Comparison of ENCODE assay signal across 8 mouse cellular contexts in the genomic region with DNA sequence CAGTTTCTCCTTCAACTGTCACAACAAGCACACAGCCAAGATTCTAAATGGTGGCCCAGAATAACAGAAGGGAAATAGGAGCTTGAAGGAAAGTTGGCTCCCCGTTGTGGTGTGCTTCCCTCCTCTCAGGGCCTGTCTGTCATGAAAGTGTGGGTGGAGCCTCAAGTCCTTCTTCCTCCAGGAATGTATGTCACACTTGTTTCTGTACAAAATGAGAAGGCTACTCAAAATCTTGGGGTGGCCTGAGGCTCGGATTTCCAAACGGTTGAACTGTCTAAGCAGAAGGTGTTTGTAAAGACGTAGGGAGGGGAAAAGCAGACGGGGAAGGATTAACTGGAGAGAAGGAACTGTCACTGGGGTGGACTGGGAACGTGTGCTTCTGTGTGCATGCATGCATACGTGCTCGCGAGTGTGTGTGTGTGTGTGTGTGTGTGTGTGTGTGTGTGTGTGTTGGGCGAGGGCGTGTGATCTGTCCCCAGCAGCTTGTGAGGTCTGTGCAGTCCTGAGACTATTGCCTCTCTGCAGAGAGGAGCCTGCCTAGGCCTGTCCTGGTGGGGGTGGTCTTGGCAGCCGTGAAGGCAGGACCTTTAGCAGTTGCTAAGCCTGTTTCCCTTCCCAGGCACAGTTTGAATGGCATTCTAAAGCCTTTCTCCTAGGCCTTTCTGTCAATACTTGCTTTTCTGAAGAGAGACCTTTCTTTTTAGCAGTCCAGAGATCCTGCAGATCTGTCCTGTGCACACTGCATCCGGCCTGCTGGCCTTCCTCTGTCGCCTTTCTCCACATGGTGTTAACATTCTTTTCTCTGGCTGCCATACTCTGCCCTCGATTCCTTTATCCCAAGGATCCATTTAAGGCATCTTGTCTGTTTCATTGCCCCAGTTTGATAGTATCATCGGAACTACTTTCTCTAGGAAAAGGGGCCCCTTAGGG. TPM values are rescaled to one million over a fixed set of nuclear protein-coding genes. Genes with fewer than 3 reads are reported as not detected.
A peak's percentile ranks its signal among the peaks of the same experiment; 100 is the strongest.
DNase-seq lines count a peak whose midpoint lies in the region; ATAC-seq and TF ChIP-seq lines count a peak whose summit lies in the region.

No protein-coding gene starts in this region.

- TF ChIP-seq EP300 in ES-Bruce4 (IDR thresholded peaks at IDR 0.05; ENCODE audit: insufficient read depth, low read depth, low read length): peak; percentile 64
- TF ChIP-seq EP300 in liver, postnatal 0 days (IDR thresholded peaks at IDR 0.05; ENCODE audit: low read depth): no peak

- no peaks in the 10 kb centered on the region for H3K36me3 ChIP-seq in heart, embryonic 11.5 days (ENCODE audit: control insufficient read depth, insufficient read depth, low read length)
- H3K36me3 ChIP-seq in ES-Bruce4 (ENCODE audit: control insufficient read depth, insufficient read depth, low read length, poor library complexity, severe bottlenecking): 0 out of 2 replicates have a peak, but pooled peaks cover 2% of the 10 kb centered on the region
- H3K36me3 ChIP-seq in forebrain, embryonic 13.5 days (ENCODE audit: poor library complexity, severe bottlenecking): no peaks in the 10 kb centered on the region
- no peaks in the 10 kb centered on the region for H3K36me3 ChIP-seq in liver, postnatal 0 days (replicated peaks; ENCODE audit: insufficient read depth, low read length)

- no peak for TF ChIP-seq CTCF in ES-Bruce4 (IDR thresholded peaks at IDR 0.05; ENCODE audit: low read depth, low read length)
- TF ChIP-seq CTCF in liver, postnatal 0 days (IDR thresholded peaks at IDR 0.05; ENCODE audit: low read depth): no peak

- peak overlapping the region; percentile 64; the same call in 1 of the 2 replicates for H3K27ac ChIP-seq in heart, embryonic 11.5 days (ENCODE audit: low read depth, low read length)
- H3K27ac ChIP-seq in ES-Bruce4 (ENCODE audit: insufficient read depth, low read length): peak overlapping the region; percentile 92
- peak overlapping the region; percentile 51 for H3K27ac ChIP-seq in forebrain, embryonic 13.5 days
- peak overlapping the region; percentile 48 for H3K27ac ChIP-seq in liver, postnatal 0 days (ENCODE audit: low read depth)

- H3K4me1 ChIP-seq in heart, embryonic 11.5 days (ENCODE audit: control insufficient read depth, insufficient read depth, low read length): peaks cover 39% of the 10 kb centered on the region
- peaks cover 10% of the 10 kb centered on the region for H3K4me1 ChIP-seq in ES-Bruce4 (ENCODE audit: control insufficient read depth, insufficient read depth, low read length)
- H3K4me1 ChIP-seq in forebrain, embryonic 13.5 days: peaks cover 43% of the 10 kb centered on the region
- H3K4me1 ChIP-seq in liver, postnatal 0 days (ENCODE audit: insufficient read depth): peaks cover 34% of the 10 kb centered on the region

- WGBS in heart, embryonic 11.5 days (ENCODE audit: insufficient replicate concordance): 50% methylated on average over 16 of the region's 16 CpGs
- WGBS in forebrain, embryonic 13.5 days: 34% methylated on average over 14 of the region's 16 CpGs
- WGBS in liver, postnatal 0 days (ENCODE audit: insufficient replicate concordance): 63% methylated on average over 14 of the region's 16 CpGs

- H3K4me3 ChIP-seq in heart, embryonic 11.5 days (ENCODE audit: low read depth, low read length): no peak overlapping the region
- peak overlapping the region; percentile 31; the same call in 1 of the 2 replicates for H3K4me3 ChIP-seq in ES-Bruce4 (ENCODE audit: low read depth, low read length)
- no peak overlapping the region for H3K4me3 ChIP-seq in forebrain, embryonic 13.5 days
- H3K4me3 ChIP-seq in liver, postnatal 0 days (ENCODE audit: low read depth, low read length): no peak overlapping the region

- no peak overlapping the region for H3K4me2 ChIP-seq in heart, embryonic 11.5 days
- 0 out of 2 replicates have a peak overlapping the region, but pooled peaks have one; percentile 10 for H3K4me2 ChIP-seq in forebrain, embryonic 13.5 days
- H3K4me2 ChIP-seq in liver, postnatal 0 days (ENCODE audit: low read depth, low read length): no peak overlapping the region

- no peak for TF ChIP-seq POLR2A in ES-Bruce4 (IDR thresholded peaks at IDR 0.05; ENCODE audit: insufficient read depth, low read length)

- no peak for ATAC-seq in heart, embryonic 11.5 days (replicated peaks; ENCODE audit: insufficient number of reproducible peaks, low FRiP score, low TSS enrichment)
- ATAC-seq in forebrain, embryonic 13.5 days: peak; percentile 74
- ATAC-seq in liver, postnatal 0 days: no peak

- no peak for DNase-seq in heart, postnatal 14 days
- DNase-seq in liver, postnatal 0 days: no peak
- DNase-seq in urinary bladder, postnatal 36 days (ENCODE audit: low spot score in 2 of 2): peak; percentile 65 to 70
- no peak for DNase-seq in thymus, postnatal 14 days
- DNase-seq in ovary, postnatal 36 days (ENCODE audit: low spot score): no peak

- intact Hi-C loops in heart, postnatal 14 days (cut with DNase I): no loop called here

- H3K9ac ChIP-seq in heart, embryonic 11.5 days (ENCODE audit: low read depth, low read length): no peak overlapping the region
- peak overlapping the region; percentile 39; the same call in 1 of the 2 replicates for H3K9ac ChIP-seq in ES-Bruce4 (ENCODE audit: low read depth, poor library complexity, severe bottlenecking)
- H3K9ac ChIP-seq in forebrain, embryonic 13.5 days: no peak overlapping the region
- no peak overlapping the region for H3K9ac ChIP-seq in liver, postnatal 0 days (replicated peaks)

- no peaks in the 10 kb centered on the region for H3K27me3 ChIP-seq in heart, embryonic 11.5 days (ENCODE audit: control insufficient read depth, insufficient read depth, low read length)
- no peaks in the 10 kb centered on the region for H3K27me3 ChIP-seq in ES-Bruce4 (ENCODE audit: control insufficient read depth, insufficient read depth, low read length, poor library complexity, severe bottlenecking)
- H3K27me3 ChIP-seq in forebrain, embryonic 13.5 days: no peaks in the 10 kb centered on the region
- H3K27me3 ChIP-seq in liver, postnatal 0 days (ENCODE audit: insufficient read depth, low read length): no peaks in the 10 kb centered on the region

- no peaks in the 10 kb centered on the region for H3K9me3 ChIP-seq in heart, embryonic 11.5 days (replicated peaks; ENCODE audit: control insufficient read depth, low read length)
- H3K9me3 ChIP-seq in ES-Bruce4 (replicated peaks; ENCODE audit: control insufficient read depth, insufficient read depth, low read length, poor library complexity, severe bottlenecking): no peaks in the 10 kb centered on the region
- no peaks in the 10 kb centered on the region for H3K9me3 ChIP-seq in forebrain, embryonic 13.5 days (replicated peaks)
- H3K9me3 ChIP-seq in liver, postnatal 0 days (ENCODE audit: low read length): no peaks in the 10 kb centered on the region

RNA-seq across cellular contexts. Expression of gene Itgb5, which starts 53.8 kb away (rescaled TPM):
- polyA plus RNA-seq in heart, embryonic 11.5 days (2014; fragmentation: Nextera tagmentation; extraction: Ambion mirVana): 42.4 and 49.8 TPM in 2 replicates
- total RNA-seq in heart, postnatal 14 days (2021): 10 to 100 TPM; 66.7 to 72.8 TPM
- 59.7 and 64.5 TPM in 2 replicates for polyA plus RNA-seq in ES-Bruce4 (2011; ENCODE audit: insufficient read depth, insufficient read length, low read depth, missing spikeins)
- polyA plus RNA-seq in forebrain, embryonic 13.5 days (2015; fragmentation: Nextera tagmentation; extraction: Ambion mirVana): 1.8 and 2.5 TPM in 2 replicates
- 16.1 and 19.2 TPM in 2 replicates for polyA plus RNA-seq in liver, postnatal 0 days (2015; fragmentation: Nextera tagmentation; extraction: Ambion mirVana)

Comparison
In these comparisons a context has a peak if more than half of its experiments do, and no peak if none do; other contexts are left out.
1. DNase-seq: peak in urinary bladder, postnatal 36 days (2 of 2); none in heart, postnatal 14 days (0 of 2), liver, postnatal 0 days (single experiment), thymus, postnatal 14 days (single experiment) and ovary, postnatal 36 days (single experiment).
2. Peak in every context shown above with its lines, with median percentiles within 50 percentile points of each other: H3K27ac ChIP-seq.